Mouse (Mus musculus) retina, postnatal 7 days (tissue): ENCODE results near the gene Asap3.

ENCODE experiments used
- DNase-seq: peaks from one replicate; pipeline ENCODE4 v3.0.0-alpha.2; 2012; ENCODE audit warnings: low read depth, low spot score

Gene Asap3

DNA sequence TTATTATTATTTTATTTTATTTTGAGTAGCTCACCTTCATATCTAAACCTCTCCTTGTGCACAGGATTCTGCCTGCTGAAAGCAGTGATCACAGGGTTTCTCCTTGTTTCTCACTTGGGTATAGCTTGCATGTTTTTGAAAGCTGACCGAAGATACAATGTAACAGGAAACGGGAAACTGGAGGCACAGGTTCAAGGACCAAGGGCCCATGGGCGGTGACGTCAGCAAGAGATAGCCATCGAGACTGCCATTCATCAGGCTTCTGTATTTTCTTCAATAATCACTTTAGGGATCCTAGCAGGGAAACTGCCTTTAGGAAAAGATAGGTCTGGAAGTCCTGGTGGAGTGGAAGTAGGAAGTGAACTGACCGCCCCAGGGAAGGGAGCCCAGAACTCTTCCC lies 85.5 kb downstream of the Asap3 start:
- no peak for DNase-seq
